Mouse (Mus musculus): ENCODE data around the gene Aknad1. TPM values are rescaled to one million over a fixed set of nuclear protein-coding genes. Genes with fewer than 3 reads are reported as not detected.

Aknad1 gene
- polyA plus RNA-seq, 1 experiment, result not detected

DNA sequence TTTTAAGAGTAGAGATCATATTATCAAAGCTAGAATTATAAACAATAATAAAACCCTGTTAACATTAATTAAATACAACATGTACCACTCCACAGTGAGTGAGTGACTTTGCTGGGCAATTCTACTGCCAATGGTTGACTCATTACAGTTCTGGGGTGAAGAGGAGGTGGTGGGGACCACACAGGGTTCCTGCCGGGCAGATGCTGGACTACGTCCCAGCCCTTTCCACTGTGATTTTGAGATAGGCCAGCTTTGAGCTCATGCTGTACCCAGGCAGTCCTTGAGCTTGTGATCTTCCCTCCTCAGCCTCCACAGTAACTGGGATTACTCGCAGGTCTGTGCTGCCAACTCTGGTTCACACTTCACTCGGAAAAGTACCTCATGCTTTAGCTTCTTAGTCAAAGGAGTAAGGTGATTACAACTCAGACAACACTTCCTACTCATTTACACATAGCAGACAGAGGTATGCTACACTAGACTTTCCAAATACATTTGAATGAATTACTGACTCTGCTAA lies 71.3 kb downstream of the Aknad1 start:
- no peak overlapping the region for H3K27ac ChIP-seq (ENCODE audit: insufficient read depth, low read length)
- 31% methylated on average over 4 of the region's 4 CpGs for WGBS
- DNase-seq, result peak in 1 of 2 experiments; percentile 7

DNA sequence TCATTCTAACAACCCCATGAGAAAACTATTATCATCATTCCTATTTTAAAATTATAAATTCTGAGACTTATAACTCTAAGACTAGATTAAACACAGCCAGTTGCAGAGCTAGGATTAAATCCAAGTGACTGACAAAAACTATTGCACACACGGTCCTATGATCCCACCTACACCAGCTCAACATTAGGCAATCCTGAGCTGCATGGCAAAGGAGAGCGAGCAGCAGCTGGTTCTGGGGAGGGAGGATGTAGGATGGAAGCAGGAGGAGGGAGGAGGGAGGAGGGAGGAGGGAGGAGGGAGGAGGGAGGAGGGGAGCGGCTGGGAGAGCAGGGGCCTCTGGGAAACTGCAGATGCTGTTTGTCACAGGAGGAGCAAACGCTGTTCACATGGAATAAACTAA lies 76.2 kb downstream of the Aknad1 start:
- Histone ChIP-seq H3K4me3 (replicated peaks; ENCODE audit: insufficient read depth, low read depth, low read length) (no peak overlapping the region), H3K27me3 (ENCODE audit: control insufficient read depth, insufficient read depth, low read length) (no peaks in the 10 kb centered on the region), H3K27ac (ENCODE audit: insufficient read depth, low read length) (no peak overlapping the region), H3K4me1 (ENCODE audit: control insufficient read depth, insufficient read depth, low read length) (peaks cover 5% of the 10 kb centered on the region; the same call in 1 of the 2 replicates)
- WGBS, result 67% methylated on average over 4 of the region's 4 CpGs
- no peak for TF ChIP-seq POLR2A (IDR thresholded peaks at IDR 0.05; ENCODE audit: borderline replicate concordance, insufficient read depth, low read length)
- no peak for TF ChIP-seq CTCF (IDR thresholded peaks at IDR 0.05; ENCODE audit: borderline replicate concordance, insufficient read depth, low read depth, low read length)
- no peak for DNase-seq

More for the DNA sequence above, 71.3 kb downstream of the Aknad1 start:
- Histone ChIP-seq H3K4me3 (replicated peaks; ENCODE audit: insufficient read depth, low read depth, low read length) (no peak overlapping the region), H3K27me3 (ENCODE audit: control insufficient read depth, insufficient read depth, low read length) (no peaks in the 10 kb centered on the region), H3K4me1 (ENCODE audit: control insufficient read depth, insufficient read depth, low read length) (peaks cover 5% of the 10 kb centered on the region; the same call in 1 of the 2 replicates)
- no peak for TF ChIP-seq CTCF (IDR thresholded peaks at IDR 0.05; ENCODE audit: borderline replicate concordance, insufficient read depth, low read depth, low read length)
- TF ChIP-seq POLR2A (IDR thresholded peaks at IDR 0.05; ENCODE audit: borderline replicate concordance, insufficient read depth, low read length), result no peak

DNA sequence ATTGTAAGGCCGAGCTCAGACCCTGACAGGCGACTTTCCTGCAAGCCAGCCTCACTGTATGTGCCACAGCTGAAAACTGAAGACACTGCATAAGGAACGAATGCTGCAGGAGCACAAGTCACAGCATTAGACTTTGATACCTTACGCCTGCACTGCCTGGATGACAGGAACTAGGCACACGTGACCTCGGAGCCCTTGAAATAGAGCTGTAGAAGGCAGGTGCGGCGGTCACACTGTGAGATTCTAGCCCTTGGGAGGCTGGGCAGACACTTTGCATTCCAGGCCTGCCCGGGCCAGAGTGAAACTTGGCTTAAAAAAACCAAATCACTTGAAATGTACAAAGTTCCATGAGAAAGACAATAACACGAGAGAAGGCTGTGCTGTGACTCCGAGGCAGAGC lies 91.0 kb downstream of the Aknad1 start:
- Histone ChIP-seq H3K27ac (ENCODE audit: insufficient read depth, low read length) (no peak overlapping the region), H3K4me3 (replicated peaks; ENCODE audit: insufficient read depth, low read depth, low read length) (no peak overlapping the region), H3K27me3 (ENCODE audit: control insufficient read depth, insufficient read depth, low read length) (no peaks in the 10 kb centered on the region), H3K4me1 (ENCODE audit: control insufficient read depth, insufficient read depth, low read length) (no peaks in the 10 kb centered on the region)
- TF ChIP-seq POLR2A (IDR thresholded peaks at IDR 0.05; ENCODE audit: borderline replicate concordance, insufficient read depth, low read length), result no peak
- TF ChIP-seq CTCF (IDR thresholded peaks at IDR 0.05; ENCODE audit: borderline replicate concordance, insufficient read depth, low read depth, low read length), result no peak
- no peak for DNase-seq
- 80% methylated on average over 11 of the region's 11 CpGs for whole genome bisulfite sequencing

DNA sequence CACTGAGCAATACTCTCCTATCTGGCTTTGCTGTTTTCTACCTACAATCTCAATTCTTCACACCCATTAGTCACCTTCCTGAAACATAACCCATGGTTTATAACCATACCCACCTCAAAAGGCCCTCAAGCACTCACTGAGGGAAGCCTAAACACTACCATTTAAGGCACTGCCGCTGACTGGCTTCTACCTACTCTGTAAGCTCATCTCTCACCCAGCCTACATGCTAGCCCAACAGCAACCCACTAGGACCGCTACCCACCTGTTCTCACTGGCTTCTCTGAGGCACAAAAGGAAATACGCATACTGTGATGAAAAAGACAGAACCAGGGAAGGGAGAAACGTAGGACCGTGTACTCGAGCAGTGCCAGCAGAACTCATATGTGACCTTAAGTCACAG lies 92.3 kb downstream of the Aknad1 start:
- TF ChIP-seq POLR2A (IDR thresholded peaks at IDR 0.05; ENCODE audit: borderline replicate concordance, insufficient read depth, low read length), result no peak
- no peak for TF ChIP-seq CTCF (IDR thresholded peaks at IDR 0.05; ENCODE audit: borderline replicate concordance, insufficient read depth, low read depth, low read length)
- no peak for DNase-seq
- Histone ChIP-seq H3K27ac (ENCODE audit: insufficient read depth, low read length) (no peak overlapping the region), H3K27me3 (ENCODE audit: control insufficient read depth, insufficient read depth, low read length) (no peaks in the 10 kb centered on the region), H3K4me1 (ENCODE audit: control insufficient read depth, insufficient read depth, low read length) (no peaks in the 10 kb centered on the region), H3K4me3 (replicated peaks; ENCODE audit: insufficient read depth, low read depth, low read length) (no peak overlapping the region)
- WGBS, result 92% methylated on average over 6 of the region's 6 CpGs

Other genes with a start within 250 kb of the Aknad1 start
- gene 1700013F07Rik, start 205.5 kb upstream of the Aknad1 start, polyA plus RNA-seq (2012; rRNA removed), result 0.75 and 1.5 TPM in 2 replicates
- 5.4 and 5.8 TPM in 2 replicates for gene 5330417C22Rik, start 203.1 kb upstream of the Aknad1 start, polyA plus RNA-seq (2012; rRNA removed)
- 14.7 and 16.7 TPM in 2 replicates for gene Tmem167b, start 177.2 kb upstream of the Aknad1 start, polyA plus RNA-seq (2012; rRNA removed)
- gene Taf13, start 168.0 kb upstream of the Aknad1 start, polyA plus RNA-seq (2012; rRNA removed), result 37.2 and 51.7 TPM in 2 replicates
- 48.2 and 51.6 TPM in 2 replicates for gene Wdr47, start 148.4 kb upstream of the Aknad1 start, polyA plus RNA-seq (2012; rRNA removed)
- 47.2 and 52.2 TPM in 2 replicates for gene Clcc1, start 85.7 kb upstream of the Aknad1 start, polyA plus RNA-seq (2012; rRNA removed)
- gene Gpsm2, start 17.3 kb upstream of the Aknad1 start, polyA plus RNA-seq (2012; rRNA removed), result 7.8 and 9.3 TPM in 2 replicates
- 32.2 and 32.5 TPM in 2 replicates for gene Stxbp3, start 100.9 kb downstream of the Aknad1 start, polyA plus RNA-seq (2012; rRNA removed)
- gene Fndc7, start 150.3 kb downstream of the Aknad1 start, polyA plus RNA-seq (2012; rRNA removed), result 0.08 and 0.11 TPM in 2 replicates
- gene Prpf38b, start 172.1 kb downstream of the Aknad1 start, polyA plus RNA-seq (2012; rRNA removed), result 119 and 121 TPM in 2 replicates
- 1.0 and 1.3 TPM in 2 replicates for gene Henmt1, start 200.2 kb downstream of the Aknad1 start, polyA plus RNA-seq (2012; rRNA removed)
- gene Gm9857, start 200.8 kb downstream of the Aknad1 start, polyA plus RNA-seq (2012; rRNA removed), result 0.88 and 1.0 TPM in 2 replicates